Mouse (Mus musculus): ENCODE measurements at regions not wholly inside any gene's neighbourhood (a gene's known extent, or its start where the extent isn't known, plus 50 kb on each side); places are given as distances from the start of the nearest gene placed in this dataset.

DNA sequence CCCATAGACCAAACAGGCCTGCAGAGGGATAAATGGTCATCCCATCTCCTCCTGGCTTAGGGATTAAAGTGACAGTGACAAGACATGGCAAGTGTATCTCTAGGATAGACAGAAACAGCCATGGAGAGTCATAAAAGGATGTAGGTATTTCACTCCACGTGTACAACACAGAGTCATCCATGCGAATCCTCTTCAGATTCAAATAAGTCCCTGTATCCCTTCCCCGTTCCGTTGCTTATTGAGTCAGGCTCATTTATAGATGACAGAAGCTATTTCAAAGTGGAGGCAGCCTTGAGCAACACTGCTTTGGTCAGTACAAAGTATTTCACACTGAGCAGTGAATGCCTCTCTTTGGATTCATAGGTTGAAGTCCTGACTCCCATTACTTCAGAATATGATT lies 243.8 kb downstream of the Stim2 start:
- intact Hi-C loops (cut with DNase I): no loop called here
- DNase-seq (ENCODE audit: low spot score): no peak

DNA sequence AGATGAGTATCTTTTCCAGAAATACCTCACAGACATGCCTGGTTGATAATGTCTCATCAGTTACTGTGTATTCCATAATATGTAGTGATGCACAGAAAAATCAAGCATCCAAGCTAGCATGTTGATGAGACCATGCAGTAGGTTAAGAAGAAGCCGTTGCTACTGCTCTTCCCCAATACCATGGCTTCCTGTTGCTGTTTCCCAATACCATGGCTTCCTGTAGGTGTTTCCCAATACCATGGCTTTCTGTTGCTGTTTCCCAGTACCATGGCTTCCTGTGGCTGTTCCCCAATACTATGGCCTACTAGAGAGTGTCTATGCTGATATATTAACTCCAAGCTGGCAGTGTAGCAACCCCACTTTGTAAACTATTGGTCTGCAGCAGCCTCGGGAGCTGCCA lies 253.7 kb downstream of the Stim2 start:
- intact Hi-C loops (cut with DNase I): loop anchor here (10.0 kb wide), 1 partner anchor 97 kb away; no protein-coding TSS in a partner anchor
- no peak for DNase-seq (ENCODE audit: low spot score)

DNA sequence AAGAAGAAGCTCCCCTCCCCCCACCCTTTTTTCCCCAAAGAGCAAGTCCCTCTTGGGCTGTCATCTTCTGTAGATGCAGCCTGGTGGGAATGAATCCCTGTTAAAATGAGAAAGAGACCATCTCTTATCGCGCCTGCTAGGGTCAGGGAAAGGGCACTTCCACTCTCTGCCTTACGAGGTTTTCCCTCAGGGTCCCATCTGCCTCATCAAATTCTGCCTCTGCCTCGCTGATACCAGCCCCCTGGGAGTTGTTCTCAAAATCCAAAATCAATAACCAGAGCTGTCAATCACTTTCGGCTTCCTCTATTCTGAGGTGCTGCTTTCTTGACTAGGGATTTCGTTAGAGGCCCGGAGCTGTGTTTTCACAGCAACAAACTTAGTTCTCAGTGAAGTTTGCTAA lies 255.7 kb downstream of the Stim2 start:
- DNase-seq (ENCODE audit: low spot score): no peak
- intact Hi-C loops (cut with DNase I): loop anchor here (10.0 kb wide), 1 partner anchor 99 kb away; no protein-coding TSS in a partner anchor

DNA sequence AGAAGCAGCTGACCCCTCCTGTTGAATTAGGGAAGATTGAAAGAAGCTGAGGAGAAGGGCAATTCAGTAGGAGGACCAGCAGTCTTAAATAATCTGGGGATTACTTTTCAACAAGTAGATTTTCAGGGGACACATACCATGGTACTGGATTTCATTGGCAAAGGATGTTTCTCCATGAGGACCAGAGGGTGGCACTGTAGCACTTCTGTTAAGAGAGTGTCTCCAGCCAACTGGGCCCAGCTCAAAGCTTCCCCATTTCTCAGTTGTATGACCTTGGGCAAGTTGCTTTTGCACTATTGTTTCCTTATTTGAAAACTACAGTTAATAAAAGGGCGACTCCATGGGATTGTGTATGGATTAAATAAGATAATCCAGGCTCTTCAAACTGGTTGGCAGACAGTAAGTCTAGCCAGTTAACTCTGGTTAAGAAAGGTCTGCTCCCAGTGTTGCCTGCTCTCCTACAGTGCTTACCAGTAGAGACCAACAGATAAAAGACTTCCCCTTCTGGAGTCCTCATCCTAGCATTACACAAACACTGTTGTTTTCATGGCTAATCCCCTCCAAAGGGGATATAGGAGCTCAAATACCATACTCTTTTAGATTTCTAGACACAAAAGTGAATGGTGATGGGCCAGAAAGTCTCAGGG lies 259.9 kb downstream of the Stim2 start:
- no peak for DNase-seq (ENCODE audit: low spot score)

DNA sequence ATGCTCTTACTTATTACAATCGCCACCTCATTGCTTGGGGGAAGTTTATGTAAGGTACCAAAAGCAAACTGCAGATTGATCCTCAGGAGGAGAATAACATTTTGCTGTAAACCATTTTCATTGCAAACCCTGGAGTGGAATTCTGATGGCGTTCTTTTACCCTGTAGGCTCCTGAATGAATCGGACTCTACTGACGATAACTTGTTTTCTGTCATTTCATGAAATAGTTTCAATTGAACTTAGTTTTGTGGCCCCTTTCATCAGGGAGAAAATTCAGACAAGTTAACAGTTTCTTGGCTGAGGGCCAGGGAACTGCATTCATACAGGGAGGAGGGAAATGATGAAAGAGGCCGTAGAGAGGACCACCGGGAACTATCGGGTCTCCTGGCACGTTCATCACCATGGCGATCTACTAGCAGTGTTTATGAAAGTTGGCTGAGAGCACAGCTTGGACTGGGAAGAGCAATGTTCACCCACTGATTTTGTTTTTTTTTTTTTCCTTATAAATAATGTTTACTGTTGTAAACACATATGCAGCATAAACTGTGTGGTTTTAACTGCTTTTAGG lies 266.7 kb downstream of the Stim2 start:
- intact Hi-C loops (cut with DNase I): loop anchor here (10.0 kb wide), 1 partner anchor 160 kb away; no protein-coding TSS in a partner anchor
- DNase-seq (ENCODE audit: low spot score): no peak

More for the DNA sequence above, 259.9 kb downstream of the Stim2 start:
- intact Hi-C loops (cut with DNase I): loop anchor here (10.0 kb wide), 1 partner anchor 103 kb away; no protein-coding TSS in a partner anchor

DNA sequence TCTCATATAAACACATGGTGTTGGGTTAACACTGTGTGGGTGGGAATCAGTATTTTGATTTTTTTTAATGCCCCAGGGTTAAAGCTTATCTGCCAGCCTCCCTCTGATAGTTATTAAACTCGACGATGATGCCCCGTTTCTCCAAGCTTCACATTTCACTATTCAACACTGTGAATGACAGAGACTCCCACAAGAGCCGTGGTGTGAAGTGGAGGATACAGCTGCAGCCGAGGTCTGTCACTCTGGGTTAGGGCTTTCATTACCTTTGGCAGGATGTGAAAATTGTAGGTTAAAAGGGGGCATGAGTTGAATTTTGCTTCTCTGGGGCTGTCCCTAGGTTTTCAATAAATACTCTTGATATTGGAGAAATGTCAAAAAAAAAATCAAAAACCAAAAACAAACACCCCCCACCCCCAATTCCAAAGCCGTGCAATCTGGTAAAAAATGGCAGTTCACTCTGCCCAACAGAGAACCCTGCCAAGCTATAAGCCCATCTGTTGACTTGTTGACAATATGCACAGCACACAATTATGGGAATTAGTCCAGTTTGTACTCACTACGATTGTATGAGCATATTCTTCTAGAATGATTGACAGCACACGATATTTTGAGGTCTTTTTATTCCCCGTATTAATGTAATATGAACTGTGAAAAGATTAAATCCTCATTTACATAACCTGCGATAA lies 269.7 kb downstream of the Stim2 start:
- no peak for DNase-seq (ENCODE audit: low spot score)
- intact Hi-C loops (cut with DNase I): loop anchor here (10.0 kb wide), 1 partner anchor 157 kb away; no protein-coding TSS in a partner anchor

DNA sequence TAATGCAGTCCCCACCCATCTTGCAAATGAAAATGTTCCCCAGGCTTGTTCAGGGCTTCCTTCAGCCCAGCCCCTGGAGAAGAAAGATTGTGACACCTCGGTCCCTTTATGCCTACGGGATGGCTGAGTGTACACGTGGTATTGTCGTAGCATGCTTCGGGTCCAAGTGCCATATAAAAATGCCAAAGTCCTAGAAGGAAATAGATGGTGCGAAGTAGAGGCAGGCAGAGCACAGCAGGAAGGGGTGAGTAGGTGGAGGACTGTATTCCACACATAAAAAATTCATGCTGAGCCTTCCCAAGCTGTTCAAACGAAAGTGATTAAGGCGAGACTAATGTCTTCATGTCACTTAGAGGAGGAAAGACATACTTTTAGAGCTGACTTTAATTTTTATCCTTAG lies 281.1 kb downstream of the Stim2 start:
- intact Hi-C loops (cut with DNase I): no loop called here
- no peak for DNase-seq (ENCODE audit: low spot score)

DNA sequence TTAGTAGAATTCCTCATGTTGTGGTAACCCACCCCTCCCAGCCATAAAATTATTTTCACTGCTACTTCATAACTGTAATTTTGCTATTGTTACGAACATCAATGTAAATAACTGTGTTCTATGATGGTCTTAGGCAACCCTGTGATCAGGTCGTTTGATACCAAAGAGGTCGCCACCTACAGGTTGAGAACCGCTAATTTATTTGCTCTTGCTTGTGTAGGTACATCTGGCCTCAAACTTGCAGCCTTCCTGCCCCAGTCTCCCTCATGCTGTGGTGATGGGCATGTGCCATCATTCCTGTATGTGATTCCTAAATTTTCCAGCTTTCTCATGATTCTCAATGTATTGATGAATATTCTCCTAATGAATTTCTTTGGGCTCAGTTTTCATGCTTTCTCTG lies 282.4 kb downstream of the Stim2 start:
- DNase-seq (ENCODE audit: low spot score): no peak
- intact Hi-C loops (cut with DNase I): no loop called here

DNA sequence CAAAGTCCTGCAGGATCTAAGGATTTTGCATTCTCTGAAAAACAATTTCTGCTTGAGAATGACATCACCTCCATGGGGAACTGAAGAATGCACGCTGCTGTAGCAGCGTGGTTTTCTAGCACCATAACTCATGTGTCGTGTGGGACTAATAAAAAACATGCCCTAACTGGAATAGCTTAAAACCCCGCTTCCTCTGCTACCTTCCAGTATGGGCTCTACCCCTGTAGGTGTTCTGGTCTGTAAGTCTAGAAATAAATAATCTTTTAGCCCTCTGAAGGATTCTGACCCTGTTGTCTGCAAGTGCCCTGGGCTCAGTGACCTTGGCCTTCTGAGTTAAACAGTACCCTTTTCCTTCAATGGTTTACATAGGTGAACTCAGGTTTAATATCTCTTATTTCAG lies 282.8 kb downstream of the Stim2 start:
- intact Hi-C loops (cut with DNase I): no loop called here

DNA sequence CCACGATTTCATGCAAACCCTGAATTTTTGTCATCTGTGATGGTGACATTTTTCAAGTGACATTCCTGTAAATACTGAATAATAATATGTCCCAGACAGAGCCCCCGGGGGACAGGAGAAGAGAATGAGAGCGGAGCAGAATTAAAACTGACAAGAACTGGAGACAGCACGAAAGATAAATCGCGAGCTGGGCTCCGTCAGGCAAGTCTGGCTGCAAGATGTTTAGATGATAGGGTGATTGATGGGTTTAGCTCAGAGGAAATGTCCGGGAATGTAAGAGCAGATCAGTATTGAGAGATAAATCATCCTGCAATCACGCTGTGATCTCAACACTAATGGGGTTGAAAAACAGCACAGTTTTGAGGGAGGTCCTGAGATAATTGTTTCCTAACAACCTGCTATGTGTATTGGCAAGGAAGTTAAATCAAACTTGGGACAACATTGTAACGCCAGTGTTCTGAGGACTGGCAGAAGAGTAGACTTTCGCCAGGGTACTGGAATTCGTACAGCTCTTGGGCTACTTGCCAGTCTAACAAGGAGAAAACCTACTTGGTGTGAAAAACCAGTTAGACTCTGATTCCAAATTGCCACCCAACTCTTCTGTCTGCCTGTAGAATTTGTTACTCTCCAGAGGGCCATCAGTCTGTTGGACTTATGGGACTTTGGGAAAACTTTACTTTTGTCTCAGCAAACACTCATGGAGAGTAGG lies 292.2 kb downstream of the Stim2 start:
- no peak for DNase-seq (ENCODE audit: low spot score)
- intact Hi-C loops (cut with DNase I): no loop called here

More for the DNA sequence above, 282.8 kb downstream of the Stim2 start:
- no peak for DNase-seq (ENCODE audit: low spot score)

DNA sequence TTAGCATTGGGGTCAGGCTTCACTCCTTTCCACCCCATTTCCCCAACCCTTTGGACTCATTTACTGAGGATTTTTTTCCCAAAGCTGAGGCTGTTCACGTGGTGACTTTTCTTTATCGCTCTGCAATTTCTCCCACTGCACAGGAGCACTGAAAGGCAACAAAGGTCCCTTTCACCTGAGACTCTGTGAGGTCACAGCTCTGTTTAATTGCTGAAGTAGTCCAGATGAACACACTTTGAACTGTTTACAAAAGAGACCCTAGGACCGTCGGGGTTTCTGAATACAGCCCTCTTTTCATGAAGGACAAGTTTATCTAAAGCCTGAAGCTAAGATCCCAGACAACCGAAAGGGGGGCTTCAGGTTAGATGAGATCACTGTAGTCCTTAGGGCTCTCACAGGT lies 293.6 kb downstream of the Stim2 start:
- intact Hi-C loops (cut with DNase I): no loop called here
- no peak for DNase-seq (ENCODE audit: low spot score)

DNA sequence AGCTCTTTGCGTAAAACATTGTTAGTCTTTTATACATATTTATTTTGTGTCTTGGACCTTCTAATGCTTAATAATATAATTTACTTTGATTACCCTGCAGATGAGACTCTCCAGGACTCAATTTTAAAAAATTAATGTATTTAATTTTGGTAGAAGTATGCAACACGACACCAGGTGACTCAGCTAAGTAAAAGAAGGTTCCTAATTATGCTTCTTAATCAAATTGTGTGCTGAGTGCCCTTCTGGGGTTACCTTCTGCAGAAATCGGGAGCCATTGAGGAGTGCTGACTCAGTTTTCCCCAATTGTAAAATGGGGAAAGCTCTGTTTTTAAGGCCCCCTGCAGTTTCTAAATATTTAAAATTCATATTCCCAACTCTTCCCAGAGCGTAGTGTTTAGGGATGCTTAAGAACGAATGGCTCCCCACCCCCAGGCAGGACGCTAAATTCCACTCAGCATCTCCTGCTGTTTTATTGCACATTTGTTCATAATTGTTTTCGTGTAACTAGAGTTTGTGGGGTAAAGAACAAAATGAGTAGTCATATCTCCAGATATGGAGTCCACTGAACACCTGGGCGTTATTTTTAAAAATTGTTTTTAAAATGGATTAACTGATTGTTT lies 315.5 kb downstream of the Stim2 start:
- no peak for DNase-seq (ENCODE audit: low spot score)
- intact Hi-C loops (cut with DNase I): no loop called here

DNA sequence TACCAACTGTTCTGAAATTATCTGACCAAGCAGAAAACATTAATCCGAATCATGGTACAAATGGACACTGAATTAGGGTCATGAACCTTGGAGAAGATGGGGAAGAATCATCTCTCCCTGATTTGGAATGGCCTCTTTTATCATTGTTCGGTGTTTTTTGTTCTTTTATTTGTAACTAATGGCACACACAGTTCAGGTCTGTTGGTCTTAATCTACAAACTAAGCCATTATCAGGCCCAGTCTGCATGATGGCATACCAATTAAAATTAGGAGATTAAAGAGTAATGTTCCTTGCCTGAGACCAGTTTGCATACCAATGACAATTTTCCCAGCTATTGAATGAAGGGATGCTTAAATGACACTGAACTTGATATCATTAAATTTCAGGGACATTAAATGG lies 332.1 kb downstream of the Stim2 start:
- intact Hi-C loops (cut with DNase I): no loop called here
- no peak for DNase-seq (ENCODE audit: low spot score)

DNA sequence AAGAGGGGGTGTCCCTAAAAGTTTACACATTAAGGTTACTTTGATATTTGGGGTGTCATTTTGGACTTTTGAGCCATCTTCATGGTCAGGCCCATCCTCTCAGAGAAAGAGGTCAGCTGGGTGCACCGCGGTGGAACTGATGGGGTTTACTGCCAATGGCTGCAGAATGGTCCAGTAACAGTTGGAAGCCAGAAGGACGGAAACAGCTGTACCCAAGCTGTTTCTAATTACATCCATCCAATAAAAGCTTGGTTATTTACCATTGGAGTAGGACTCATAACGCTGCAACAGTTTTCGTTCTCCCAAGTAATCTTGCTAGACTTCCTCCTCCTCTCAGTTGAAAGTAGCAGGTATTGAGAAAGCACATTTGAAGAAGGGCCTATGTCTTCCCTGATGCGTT lies 344.7 kb downstream of the Stim2 start:
- no peak for DNase-seq (ENCODE audit: low spot score)
- intact Hi-C loops (cut with DNase I): no loop called here

DNA sequence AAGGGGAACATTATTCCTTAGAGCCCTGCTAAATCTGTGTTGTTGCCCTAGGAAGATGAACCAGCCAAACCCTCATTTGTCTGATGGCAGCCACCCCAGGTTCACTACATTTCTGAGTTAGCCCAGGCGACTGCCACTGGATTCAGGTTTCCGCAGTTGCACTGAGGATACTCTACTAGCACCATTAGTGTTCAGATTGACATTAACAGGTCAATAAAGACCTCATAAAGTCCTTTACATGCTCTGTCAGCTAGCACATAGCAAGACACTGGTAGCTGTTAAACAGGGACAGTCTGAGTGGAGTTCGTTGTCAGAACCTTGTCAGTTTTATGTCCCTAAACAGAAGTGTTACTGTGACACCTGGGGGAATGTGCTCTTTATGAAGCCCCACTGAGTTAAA lies 345.1 kb downstream of the Stim2 start:
- no peak for DNase-seq (ENCODE audit: low spot score)

DNA sequence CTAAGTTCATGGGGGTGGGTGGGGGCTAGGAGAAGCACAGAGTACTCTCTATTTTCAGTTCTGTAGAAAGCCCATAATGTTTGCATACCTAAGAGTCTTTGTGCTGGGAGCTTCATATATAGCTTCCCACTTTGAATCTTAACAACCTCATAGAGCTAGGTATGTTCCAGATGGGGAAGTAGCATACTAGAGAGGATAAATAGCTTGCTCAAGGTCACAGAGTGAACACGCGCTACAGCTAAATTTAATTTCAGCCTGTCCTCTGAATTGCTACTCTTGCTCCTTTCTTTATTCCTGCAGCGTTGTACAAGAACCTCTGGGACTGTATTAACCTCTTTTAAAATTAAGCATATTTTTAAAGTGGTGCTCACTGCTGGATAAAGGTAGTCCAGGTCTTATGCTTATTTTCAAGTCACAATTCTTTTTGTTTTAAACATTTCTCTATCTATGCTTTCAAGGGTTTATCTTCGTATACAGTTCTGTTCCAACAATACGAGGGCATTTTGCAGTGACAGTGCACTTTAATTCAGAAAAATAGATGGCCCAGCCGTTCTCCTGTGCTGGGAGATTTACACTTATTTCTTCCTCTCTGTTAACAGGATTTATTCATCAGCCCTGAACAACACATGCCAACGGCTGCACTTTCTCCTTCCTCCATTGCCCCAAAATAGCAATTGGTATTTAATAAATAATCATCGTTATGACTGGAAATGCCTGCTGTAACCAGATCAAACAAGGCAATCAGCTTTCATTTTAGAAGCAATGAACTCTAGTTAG lies 350.7 kb downstream of the Stim2 start:
- intact Hi-C loops (cut with DNase I): no loop called here
- DNase-seq (ENCODE audit: low spot score): no peak

More for the DNA sequence above, 345.1 kb downstream of the Stim2 start:
- intact Hi-C loops (cut with DNase I): no loop called here

DNA sequence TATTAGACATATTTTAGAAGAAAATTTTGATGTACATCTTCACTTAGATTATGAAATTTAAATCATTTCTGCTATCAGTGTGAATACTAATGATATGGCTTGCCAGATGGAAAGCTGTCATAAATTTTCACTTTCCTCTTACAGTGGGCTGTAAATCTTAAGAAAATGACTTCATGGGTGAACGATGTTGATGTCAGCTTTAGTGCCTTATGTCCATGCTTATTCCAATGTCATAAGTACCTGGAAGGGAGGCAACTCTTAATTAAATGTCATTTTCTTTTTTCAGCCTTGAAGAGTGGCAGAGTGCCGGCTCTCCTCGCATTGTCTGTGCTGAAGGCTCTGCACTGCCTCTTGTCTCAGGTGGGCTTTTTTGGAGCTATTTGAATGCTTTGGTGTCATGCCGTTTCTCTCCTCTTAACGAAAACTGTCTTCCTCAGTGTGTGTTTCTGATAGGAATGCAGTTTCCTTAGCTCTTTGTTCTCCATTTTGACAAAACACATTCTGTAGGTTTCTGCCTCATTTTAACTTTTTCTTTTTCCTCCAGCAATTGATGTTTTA lies 351.6 kb downstream of the Stim2 start:
- no peak for DNase-seq (ENCODE audit: low spot score)
- intact Hi-C loops (cut with DNase I): no loop called here

DNA sequence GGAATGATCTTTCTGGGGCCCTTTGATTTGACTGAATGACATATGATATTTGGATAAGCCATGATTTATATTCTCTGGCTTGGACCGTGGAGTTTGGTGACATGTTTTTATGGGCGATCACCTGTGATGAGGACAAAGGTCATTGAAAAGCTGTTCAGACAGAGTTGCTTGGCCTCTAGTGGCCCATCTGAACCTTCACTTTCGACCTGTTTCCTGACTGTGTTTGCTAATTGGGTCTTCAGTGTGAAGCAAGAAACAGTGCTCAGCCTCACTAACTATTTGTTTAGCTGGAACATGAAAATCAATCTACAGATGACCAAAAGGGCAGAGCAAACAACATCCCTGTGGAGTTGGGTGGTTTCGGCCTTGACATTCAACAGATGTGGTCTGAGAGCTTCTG lies 357.8 kb downstream of the Stim2 start:
- no peak for DNase-seq (ENCODE audit: low spot score)
- intact Hi-C loops (cut with DNase I): no loop called here

DNA sequence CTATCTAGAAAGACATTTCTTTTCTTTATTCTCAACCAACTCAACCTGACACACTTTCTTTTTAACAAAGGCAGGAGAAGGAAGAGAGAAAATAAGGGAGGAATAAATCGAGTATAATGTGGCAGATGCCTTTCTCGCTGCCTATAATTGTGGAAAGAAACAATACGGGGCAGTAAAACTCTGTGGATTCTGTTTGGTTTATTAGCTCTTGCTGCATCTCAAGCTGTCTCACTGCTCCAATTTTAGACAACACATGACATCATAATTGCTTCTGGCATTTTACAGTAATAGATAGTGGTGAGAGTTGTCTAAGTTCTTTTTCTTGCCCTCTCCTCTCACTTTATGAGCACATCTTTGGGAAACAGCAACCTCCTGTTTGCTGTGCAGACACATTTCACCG lies 359.2 kb downstream of the Stim2 start:
- DNase-seq (ENCODE audit: low spot score): no peak
- intact Hi-C loops (cut with DNase I): no loop called here

All from heart, postnatal 25 days (tissue).